Mouse (Mus musculus) midbrain, embryonic 14.5 days (tissue): ENCODE measurements around the gene Zfyve9. TPM values are rescaled to one million over a fixed set of nuclear protein-coding genes. Genes with fewer than 3 reads are reported as not detected.
A peak's percentile ranks its signal among the peaks of the same experiment; 100 is the strongest.

Experiments
- ATAC-seq: fragments of 200-750 bp; cut with Nextera tagmentation; 2 replicates; pipeline ENCODE4 v1.8.0; 2017; ENCODE audit warnings: moderate number of reproducible peaks, moderate library complexity; ENCODE audit not compliant: low FRiP score, low TSS enrichment
- DNase-seq: peaks from one replicate; pipeline ENCODE4 v3.0.0-alpha.2; 2015
- H3K27ac ChIP-seq: fragments of 300-500 bp; sonication (generic); replicated peaks from 2 replicates; pipeline ENCODE4 v1.5.1; 2014; ENCODE audit warnings: mild to moderate bottlenecking, low read depth, low read length, moderate library complexity
- H3K27me3 ChIP-seq: fragments of 300-500 bp; sonication (generic); 2 replicates; pipeline ENCODE4 v1.6.1; 2014; ENCODE audit warnings: low read length, control low read depth, mixed read lengths; ENCODE audit not compliant: control insufficient read depth, insufficient read depth
- H3K36me3 ChIP-seq: fragments of 300-500 bp; sonication (generic); 2 replicates; pipeline ENCODE4 v1.6.1; 2014; ENCODE audit warnings: low read length, control low read depth; ENCODE audit not compliant: control insufficient read depth, insufficient read depth
- H3K4me1 ChIP-seq: fragments of 300-500 bp; sonication (generic); 2 replicates; pipeline ENCODE4 v1.6.1; 2014; ENCODE audit warnings: mild to moderate bottlenecking, antibody characterized with exemption, low read length, control low read depth; ENCODE audit not compliant: control insufficient read depth, insufficient read depth
- H3K4me2 ChIP-seq: fragments of 300-500 bp; sonication (generic); 2 replicates; pipeline ENCODE4 v1.6.1; 2014; ENCODE audit warnings: mild to moderate bottlenecking, low read length, moderate library complexity
- H3K4me3 ChIP-seq: fragments of 300-500 bp; sonication (generic); replicated peaks from 2 replicates; pipeline ENCODE4 v1.5.1; 2014; ENCODE audit warnings: low read depth, low read length
- H3K9ac ChIP-seq: fragments of 300-500 bp; sonication (generic); replicated peaks from 2 replicates; pipeline ENCODE4 v1.6.1; 2014; ENCODE audit warnings: mild to moderate bottlenecking, low read length, moderate library complexity
- H3K9me3 ChIP-seq: fragments of 300-500 bp; sonication (generic); 2 replicates; pipeline ENCODE4 v1.6.1; 2016; ENCODE audit warnings: low read length, control low read depth, mixed read lengths; ENCODE audit not compliant: control insufficient read depth
- WGBS: fragments of 180-500 bp; shearing (Covaris S2); extraction: QIAGEN DNeasy Blood & Tissue Kit; methylation state at CpG from one replicate; pipeline ENCODE4 v1.1.7; 2014; 5-methylcytosine and 5-hydroxymethylcytosine counted together
- polyA plus RNA-seq: library from polyadenylated mRNA; unstranded; fragments of >200 nt; fragmentation: Nextera tagmentation; extraction: Ambion mirVana; gene quantifications from 2 replicates; pipeline ENCODE4 v1.2.1, GENCODE M21; 2014

Gene Zfyve9
- polyA plus RNA-seq, 1 experiment from 2014 or later: 7.9 TPM

- Histone ChIP-seq H3K27ac (0 out of 2 replicates have a peak overlapping the region, but pooled peaks have one; percentile 20), H3K9me3 (no peaks in the 10 kb centered on the region), H3K4me2 (no peak overlapping the region), H3K36me3 (peaks cover 75% of the 10 kb centered on the region), H3K9ac (no peak overlapping the region), H3K4me1 (no peaks in the 10 kb centered on the region), H3K4me3 (no peak overlapping the region), H3K27me3 (no peaks in the 10 kb centered on the region)
- 71% methylated on average over 12 of the region's 12 CpGs for WGBS
- DNase-seq: no peak
- ATAC-seq: no peak
Observed at GRCm38 (mm10) chr4:108633703-108634102, 146.9 kb downstream of the Zfyve9 start.

GRCm38 (mm10) chr4:108631616-108632015, 149.0 kb downstream of the Zfyve9 start:
- Histone ChIP-seq H3K4me2 (no peak overlapping the region), H3K27me3 (no peaks in the 10 kb centered on the region), H3K36me3 (peaks cover 80% of the 10 kb centered on the region), H3K27ac (no peak overlapping the region), H3K4me3 (no peak overlapping the region), H3K4me1 (no peaks in the 10 kb centered on the region), H3K9ac (no peak overlapping the region), H3K9me3 (no peaks in the 10 kb centered on the region)
- 94% methylated on average over 4 of the region's 4 CpGs for WGBS
- ATAC-seq: no peak
- no peak for DNase-seq

GRCm38 (mm10) chr4:108630096-108630495, 150.5 kb downstream of the Zfyve9 start:
- Histone ChIP-seq H3K9ac (no peak overlapping the region), H3K27ac (no peak overlapping the region), H3K4me3 (no peak overlapping the region), H3K9me3 (no peaks in the 10 kb centered on the region), H3K36me3 (peaks cover 86% of the 10 kb centered on the region), H3K4me2 (no peak overlapping the region), H3K4me1 (no peaks in the 10 kb centered on the region), H3K27me3 (no peaks in the 10 kb centered on the region)
- no peak for ATAC-seq
- DNase-seq: no peak
- 97% methylated on average over 9 of the region's 9 CpGs for WGBS

GRCm38 (mm10) chr4:108629363-108629880, 151.2 kb downstream of the Zfyve9 start:
- peaks cover 92% of the 10 kb centered on the region for H3K36me3 ChIP-seq

GRCm38 (mm10) chr4:108627066-108627465, 153.5 kb downstream of the Zfyve9 start:
- 91% methylated on average over 5 of the region's 5 CpGs for WGBS
- Histone ChIP-seq H3K27me3 (no peaks in the 10 kb centered on the region), H3K4me2 (no peak overlapping the region), H3K4me3 (no peak overlapping the region), H3K9me3 (no peaks in the 10 kb centered on the region), H3K36me3 (peaks cover 76% of the 10 kb centered on the region), H3K4me1 (no peaks in the 10 kb centered on the region), H3K9ac (no peak overlapping the region), H3K27ac (no peak overlapping the region)
- no peak for DNase-seq
- ATAC-seq: no peak

More at GRCm38 (mm10) chr4:108629363-108629880, 151.2 kb downstream of the Zfyve9 start:
- 93% methylated on average over 7 of the region's 7 CpGs for WGBS
- H3K27ac ChIP-seq: no peak overlapping the region
- ATAC-seq (no peak), DNase-seq (no peak)
- H3K9ac ChIP-seq: no peak overlapping the region
- H3K9me3 ChIP-seq: no peaks in the 10 kb centered on the region
- H3K4me1 ChIP-seq: no peaks in the 10 kb centered on the region
- no peak overlapping the region for H3K4me2 ChIP-seq
- H3K27me3 ChIP-seq: no peaks in the 10 kb centered on the region
- H3K4me3 ChIP-seq: no peak overlapping the region

- H3K4me3 ChIP-seq: no peak overlapping the region
- no peak overlapping the region for H3K4me2 ChIP-seq
- ATAC-seq: no peak
- no peak overlapping the region for H3K27ac ChIP-seq
- no peak overlapping the region for H3K9ac ChIP-seq
- WGBS: 97% methylated on average over 6 of the region's 6 CpGs
- H3K36me3 ChIP-seq: peaks cover 22% of the 10 kb centered on the region
- no peaks in the 10 kb centered on the region for H3K9me3 ChIP-seq
- no peaks in the 10 kb centered on the region for H3K27me3 ChIP-seq
- DNase-seq: no peak
- peaks cover 12% of the 10 kb centered on the region for H3K4me1 ChIP-seq
Observed at GRCm38 (mm10) chr4:108621504-108621903, 159.1 kb downstream of the Zfyve9 start.

GRCm38 (mm10) chr4:108620536-108620935, 160.1 kb downstream of the Zfyve9 start:
- no peak for ATAC-seq
- 19% methylated on average over 8 of the region's 8 CpGs for WGBS
- Histone ChIP-seq H3K9ac (peak overlapping the region; percentile 89), H3K4me1 (peaks cover 12% of the 10 kb centered on the region), H3K4me2 (peak overlapping the region; percentile 83), H3K9me3 (no peaks in the 10 kb centered on the region), H3K36me3 (peaks cover 13% of the 10 kb centered on the region), H3K27me3 (no peaks in the 10 kb centered on the region), H3K4me3 (peak overlapping the region; percentile 80), H3K27ac (peak overlapping the region; percentile 89)
- DNase-seq: no peak

- Histone ChIP-seq H3K36me3 (peaks cover 5% of the 10 kb centered on the region), H3K27me3 (no peaks in the 10 kb centered on the region), H3K4me3 (peak within 1 kb of the TSS; percentile 80), H3K9ac (peak within 1 kb of the TSS; percentile 89), H3K9me3 (no peaks in the 10 kb centered on the region), H3K4me1 (peaks cover 12% of the 10 kb centered on the region), H3K27ac (peak within 1 kb of the TSS; percentile 89), H3K4me2 (peak within 1 kb of the TSS; percentile 83)
- DNase-seq: peak; percentile 96
- peak; percentile 96 for ATAC-seq
- under 1% methylated on average over 86 of the region's 86 CpGs for WGBS
Observed at GRCm38 (mm10) chr4:108619587-108620341, 160.8 kb downstream of the Zfyve9 start, which contains the start of gene Cc2d1b. Cc2d1b (plus strand) TSS chr4:108619940.

- ATAC-seq (peak; percentile 53), DNase-seq (peak; percentile 67)
- H3K9me3 ChIP-seq: no peaks in the 10 kb centered on the region
- H3K9ac ChIP-seq: peak overlapping the region; percentile 89
- H3K36me3 ChIP-seq: no peaks in the 10 kb centered on the region
- H3K4me3 ChIP-seq: peak overlapping the region; percentile 80
- H3K27me3 ChIP-seq: no peaks in the 10 kb centered on the region
- peaks cover 12% of the 10 kb centered on the region for H3K4me1 ChIP-seq
- under 1% methylated on average over 10 of the region's 10 CpGs for WGBS
- peak overlapping the region; percentile 83 for H3K4me2 ChIP-seq
- H3K27ac ChIP-seq: peak overlapping the region; percentile 89
Observed at GRCm38 (mm10) chr4:108619165-108619564, 161.4 kb downstream of the Zfyve9 start.
